Mouse (Mus musculus) testis, adult 2 months (tissue): Measurements from ENCODE around the gene Olfr1359.
"Not testable (repeated sequence)": the region's sequence is repeated elsewhere in the genome, so short reads cannot be mapped to it uniquely, and the experiment has no call there.

Experiments
- CTCF ChIP-seq: fragments of 200-500 bp; IDR thresholded peaks from 2 replicates; pipeline ENCODE4 v1.5.1; 2012; ENCODE audit warnings: low read depth, mild to moderate bottlenecking, inconsistent platforms, low read length, moderate library complexity; ENCODE audit not compliant: control insufficient read depth, insufficient read depth, insufficient replicate concordance
- POLR2A ChIP-seq: fragments of 200-500 bp; IDR thresholded peaks from 2 replicates; pipeline ENCODE4 v1.6.1; 2012; ENCODE audit warnings: low read depth, mild to moderate bottlenecking, inconsistent platforms, low read length, moderate library complexity; ENCODE audit not compliant: control insufficient read depth

DNA sequence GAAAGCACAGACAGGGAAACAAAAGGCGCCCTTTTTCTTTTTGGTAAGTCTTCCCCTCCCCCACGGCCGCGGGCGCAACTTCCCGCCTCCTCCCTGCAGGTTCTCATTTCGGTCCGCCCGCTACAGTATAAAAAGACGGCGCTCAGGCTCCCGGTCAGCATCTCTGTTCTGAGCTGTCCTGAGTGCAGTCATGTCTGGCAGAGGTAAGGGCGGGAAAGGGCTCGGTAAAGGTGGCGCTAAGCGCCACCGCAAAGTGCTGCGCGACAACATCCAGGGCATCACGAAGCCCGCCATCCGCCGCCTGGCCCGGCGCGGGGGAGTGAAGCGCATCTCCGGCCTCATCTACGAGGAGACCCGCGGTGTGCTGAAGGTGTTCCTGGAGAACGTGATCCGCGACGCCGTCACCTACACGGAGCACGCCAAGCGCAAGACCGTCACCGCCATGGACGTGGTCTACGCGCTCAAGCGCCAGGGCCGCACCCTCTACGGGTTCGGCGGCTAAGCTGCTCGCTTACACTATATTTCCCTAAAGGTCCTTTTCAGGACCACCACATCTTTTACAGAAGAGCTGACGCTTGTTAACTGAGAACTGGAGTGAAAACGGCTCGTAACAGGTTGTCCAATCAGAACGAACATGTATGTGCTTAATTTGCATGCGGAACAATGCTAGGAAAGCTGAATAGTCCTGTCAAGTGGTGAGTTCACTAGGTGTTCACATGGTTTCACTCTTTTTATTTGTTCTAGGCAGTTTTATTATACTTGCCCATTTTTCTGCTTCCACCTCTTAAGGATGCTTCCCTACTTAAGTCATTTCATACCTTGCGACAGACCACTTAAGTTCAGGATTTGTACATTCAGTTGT lies 37.2 kb downstream of the Olfr1359 start, which contains the start of gene Hist1h4j:
- not testable (repeated sequence) for TF ChIP-seq CTCF
- TF ChIP-seq POLR2A: peak; percentile 77
